8 mouse cellular contexts compared by ENCODE assay signal in genomic region chr7:123398828-123399227, GRCm38 (mm10). TPM values are rescaled to one million over a fixed set of nuclear protein-coding genes. Genes with fewer than 3 reads are reported as not detected.
DNase-seq lines count a peak whose midpoint lies in the region; ATAC-seq and TF ChIP-seq lines count a peak whose summit lies in the region.

No protein-coding gene starts in this region.

- peak; percentile 75 for TF ChIP-seq RAD21 in CH12.LX (IDR thresholded peaks at IDR 0.05; ENCODE audit: low read depth, low read length)

- peak; percentile 47 for DNase-seq in CH12.LX (ENCODE audit: extremely low read depth)
- DNase-seq in Patski (ENCODE audit: low read depth, low spot score), result no peak
- peak; percentile 82 for DNase-seq in cerebellum, postnatal 14 days
- peak; percentile 38 for DNase-seq in gastrocnemius, postnatal 10 days
- DNase-seq in kidney, adult 8-10 months, result peak; percentile 41 to 58
- DNase-seq in retina, postnatal 1 day, result peak; percentile 80
- DNase-seq in natural killer cell, adult 2 months (ENCODE audit: low spot score in 2 of 2), result no peak

- CTCF ChIA-PET in Patski (lab: Charles Lee), result interaction anchor here (0.8 to 4.7 kb wide), 11 partner anchors 11 to 204 kb away, joined by 3 to 22 read pairs (median 5); partner anchors contain the start of gene Aqp8

- WGBS in liver, embryonic 12.5 days (ENCODE audit: insufficient replicate concordance), result 23% methylated on average over 7 of the region's 7 CpGs

- H3K9me3 ChIP-seq in CH12.LX (replicated peaks; ENCODE audit: low read length), result no peaks in the 10 kb centered on the region
- H3K9me3 ChIP-seq in liver, embryonic 12.5 days (replicated peaks), result no peaks in the 10 kb centered on the region

- H3K9ac ChIP-seq in CH12.LX (ENCODE audit: insufficient read depth, low read depth), result no peak overlapping the region
- H3K9ac ChIP-seq in liver, embryonic 12.5 days, result no peak overlapping the region

- POLR2A ChIA-PET in Patski (lab: Charles Lee), result no interaction called here

- TF ChIP-seq EP300 in CH12.LX (IDR thresholded peaks at IDR 0.05; ENCODE audit: low read length), result no peak

- H3K4me1 ChIP-seq in CH12.LX (ENCODE audit: control insufficient read depth in 1 of 2, insufficient read depth in 2 of 2), result peaks cover 11 to 26% of the 10 kb centered on the region in 2 experiments
- H3K4me1 ChIP-seq in liver, embryonic 12.5 days, result peaks cover 15% of the 10 kb centered on the region; the same call in 1 of the 2 replicates

- no peak overlapping the region for H3K27ac ChIP-seq in CH12.LX (ENCODE audit: insufficient read depth, low read depth)
- no peak overlapping the region for H3K27ac ChIP-seq in liver, embryonic 12.5 days

- in situ Hi-C loops in CH12.LX (cut with MboI; ENCODE audit: low pct_ligation_motif_present, low pct_unique_long_range_greater_than_20kb, low sequenced_read_pairs), result no loop called here
- in situ Hi-C loops in Patski (cut with MboI; ENCODE audit: low pct_unique_long_range_greater_than_20kb), result loop anchor here (5.0 kb wide), 1 partner anchor 68 kb away; no protein-coding TSS in a partner anchor

- TF ChIP-seq POLR2A in CH12.LX (IDR thresholded peaks at IDR 0.05; ENCODE audit: low read depth, low read length), result no peak

- no peaks in the 10 kb centered on the region for H3K79me2 ChIP-seq in CH12.LX (replicated peaks; ENCODE audit: control insufficient read depth, extremely low read depth, insufficient read depth, poor library complexity, severe bottlenecking)

- H3K27me3 ChIP-seq in CH12.LX (replicated peaks) (no peaks in the 10 kb centered on the region), Patski (no peaks in the 10 kb centered on the region)
- no peaks in the 10 kb centered on the region for H3K27me3 ChIP-seq in liver, embryonic 12.5 days (replicated peaks)

- TF ChIP-seq CTCF in CH12.LX (conservative IDR thresholded peaks at IDR 0.05 in 1 of 2, IDR thresholded peaks at IDR 0.05 in 1 of 2; ENCODE audit: low read depth in 2 of 2, low read length in 2 of 2) (peak; percentile 38 to 84; a peak in 3 of 4 replicates), Patski (IDR thresholded peaks at IDR 0.05) (peak; percentile 66)

- no peak overlapping the region for H3K4me2 ChIP-seq in CH12.LX (ENCODE audit: insufficient read depth, low read depth, poor library complexity, severe bottlenecking)
- no peak overlapping the region for H3K4me2 ChIP-seq in liver, embryonic 12.5 days

- H3K36me3 ChIP-seq in CH12.LX (replicated peaks in 1 of 2; ENCODE audit: control insufficient read depth in 1 of 2, insufficient read depth in 1 of 2, low read length in 1 of 2), result peaks cover 0 to 35% of the 10 kb centered on the region in 2 experiments
- peaks cover 36% of the 10 kb centered on the region for H3K36me3 ChIP-seq in liver, embryonic 12.5 days

- dilution Hi-C loops in CH12.LX (cut with MboI; ENCODE audit: extremely low pct_ligation_motif_present, extremely low pct_unique_long_range_greater_than_20kb, low sequenced_read_pairs), result no loop called here

- no peak overlapping the region for H3K4me3 ChIP-seq in CH12.LX (replicated peaks in 1 of 3; ENCODE audit: low read depth in 2 of 3, low read length in 2 of 3, poor library complexity in 1 of 3)
- H3K4me3 ChIP-seq in liver, embryonic 12.5 days, result no peak overlapping the region

- ATAC-seq in Patski, result peak; percentile 54
- ATAC-seq in liver, embryonic 12.5 days, result peak; percentile 55

TF ChIP-seq in CH12.LX, 34 proteins besides CTCF, POLR2A, EP300 and RAD21:
- peak; percentile 73 for TF ChIP-seq SMC3 (IDR thresholded peaks at IDR 0.05; ENCODE audit: low read depth, low read length)
- TF ChIP-seq MAZ (IDR thresholded peaks at IDR 0.05; ENCODE audit: low read depth, low read length), result no peak
- peak; percentile 19; the same call in 1 of the 2 replicates for TF ChIP-seq ELF1 (IDR thresholded peaks at IDR 0.05; ENCODE audit: low read depth, low read length)

RNA-seq across cellular contexts. Expression of gene Arhgap17, which starts 29.1 kb away (rescaled TPM):
- total RNA-seq in CH12.LX (2012; rRNA removed) (5.8 and 6.7 TPM in 2 replicates), CH12.LX (2014; rRNA removed) (6.3 and 7.4 TPM in 2 replicates)
- polyA plus RNA-seq in CH12.LX (2012; ENCODE audit: insufficient read length, low read depth) (43.7 and 56.1 TPM in 2 replicates), Patski (2021) (27.4 TPM)
- total RNA-seq in gastrocnemius, postnatal 10 days (2021), result 10 to 100 TPM; 18.6 to 31.9 TPM
- 16.7 TPM in 2 replicates for polyA plus RNA-seq in liver, embryonic 12.5 days (2016; fragmentation: Nextera tagmentation; extraction: Ambion mirVana)

RNA-seq across cellular contexts. Expression of gene Lcmt1, which starts 29.2 kb away (rescaled TPM):
- total RNA-seq in CH12.LX (2012; rRNA removed) (26.4 and 27.6 TPM in 2 replicates), CH12.LX (2014; rRNA removed) (34.8 and 38.0 TPM in 2 replicates)
- polyA plus RNA-seq in CH12.LX (2012; ENCODE audit: insufficient read length, low read depth) (26.4 and 28.6 TPM in 2 replicates), Patski (2021) (40.4 TPM)
- 10 to 100 TPM; 29.4 to 29.7 TPM for total RNA-seq in gastrocnemius, postnatal 10 days (2021)
- polyA plus RNA-seq in liver, embryonic 12.5 days (2016; fragmentation: Nextera tagmentation; extraction: Ambion mirVana), result 33.4 and 34.4 TPM in 2 replicates

Comparison
In these comparisons a context has a peak if more than half of its experiments do, and no peak if none do; other contexts are left out.
1. DNase-seq: peak in CH12.LX (single experiment), cerebellum, postnatal 14 days (2 of 2), gastrocnemius, postnatal 10 days (single experiment), kidney, adult 8-10 months (2 of 2) and retina, postnatal 1 day (single experiment); none in Patski (single experiment) and natural killer cell, adult 2 months (0 of 2).